Mouse (Mus musculus) CH12.LX (cell line): ENCODE results near the gene Gm49403.

Experiments
- CTCF ChIP-seq, 2 experiments: IDR thresholded peaks in 1 of 2; conservative IDR thresholded peaks in 1 of 2; 2 replicates each; pipeline ENCODE4 v1.5.1; 2011 to 2012; ENCODE audit warnings: low read depth in 2 of 2, low read length in 2 of 2, improper control_type of control experiment in 1 of 2, inconsistent platforms in 1 of 2, mild to moderate bottlenecking in 1 of 2, moderate library complexity in 1 of 2
- EP300 ChIP-seq: IDR thresholded peaks from 2 replicates; pipeline ENCODE4 v1.6.1; 2011; ENCODE audit warnings: low read length, improper control_type of control experiment
- JUN ChIP-seq: IDR thresholded peaks from 2 replicates; pipeline ENCODE4 v1.6.1; 2011; ENCODE audit warnings: low read depth, mild to moderate bottlenecking, low read length, improper control_type of control experiment, moderate library complexity; ENCODE audit not compliant: insufficient read depth
- JUND ChIP-seq: conservative IDR thresholded peaks from 2 replicates; pipeline ENCODE4 v1.6.1; 2011; ENCODE audit warnings: low read depth, low read length, improper control_type of control experiment
- MAFK ChIP-seq: IDR thresholded peaks from 2 replicates; pipeline ENCODE4 v1.6.1; 2011; ENCODE audit warnings: low read length, improper control_type of control experiment; ENCODE audit not compliant: insufficient replicate concordance
- MEF2A ChIP-seq: IDR thresholded peaks from 2 replicates; pipeline ENCODE4 v1.6.1; 2014; ENCODE audit warnings: low read depth, mild to moderate bottlenecking, inconsistent platforms, low read length, improper control_type of control experiment, borderline replicate concordance
- MXI1 ChIP-seq: IDR thresholded peaks from 2 replicates; pipeline ENCODE4 v1.6.1; 2011; ENCODE audit warnings: mild to moderate bottlenecking, low read depth, low read length, improper control_type of control experiment
- POLR2A ChIP-seq: IDR thresholded peaks from 2 replicates; pipeline ENCODE4 v1.6.1; 2011; ENCODE audit warnings: low read depth, mild to moderate bottlenecking, improper control_type of control experiment, low read length
- POLR2AphosphoS2 ChIP-seq: IDR thresholded peaks from 2 replicates; pipeline ENCODE4 v1.6.1; 2011; ENCODE audit warnings: low read depth, low read length, improper control_type of control experiment
- TCF12 ChIP-seq: IDR thresholded peaks from 2 replicates; pipeline ENCODE4 v1.6.1; 2014; ENCODE audit warnings: low read depth, mild to moderate bottlenecking, inconsistent platforms, low read length, improper control_type of control experiment
- UBTF ChIP-seq: IDR thresholded peaks from 2 replicates; pipeline ENCODE4 v1.6.1; 2012; ENCODE audit warnings: low read depth, mild to moderate bottlenecking, inconsistent platforms, low read length, improper control_type of control experiment, moderate library complexity

GRCm38 (mm10) chr19:8880311-8881033 lies 3.3 kb upstream of the Gm49403 start, which contains the start of gene Uqcc3:
- peak; percentile 43; the same call in 1 of the 2 replicates for TF ChIP-seq UBTF
- no peak for TF ChIP-seq CTCF (conservative IDR thresholded peaks at IDR 0.05 in 1 of 2, IDR thresholded peaks at IDR 0.05 in 1 of 2; ENCODE audit: low read depth in 2 of 2, low read length in 2 of 2)
- TF ChIP-seq JUN, result no peak
- peak; percentile 87 for TF ChIP-seq POLR2A
- no peak for TF ChIP-seq JUND
- peak; percentile 9; the same call in 1 of the 2 replicates for TF ChIP-seq MEF2A
- TF ChIP-seq POLR2AphosphoS2, result peak; percentile 86; the same call in 1 of the 2 replicates
- TF ChIP-seq EP300, result no peak
- peak; percentile 91 for TF ChIP-seq TCF12
- TF ChIP-seq MAFK, result no peak
- TF ChIP-seq MXI1, result peak; percentile 99
